Mouse (Mus musculus) liver, adult 10 weeks (tissue): Measurements from ENCODE around the gene Grin3a. TPM values are rescaled to one million over a fixed set of nuclear protein-coding genes. Genes with fewer than 3 reads are reported as not detected.

ENCODE experiments used
- polyA plus RNA-seq: library from polyadenylated mRNA; stranded (reverse); fragments of 350-450 nt; fragmentation: Illumina TruSeq; extraction: RNeasy Lipid Tissue Mini Kit (QIAGEN cat#74804); gene quantifications from one replicate; pipeline ENCODE4 v1.2.3, GENCODE M21; 2014; ENCODE audit warnings: low read depth, low replicate concordance

Grin3a gene
- not detected for polyA plus RNA-seq

GRCm38 (mm10) chr4:49845612-49845985 lies at the start of gene Grin3a:
TSS of gene Grin3a (minus strand) at chr4:49845744.

GRCm38 (mm10) chr4:49681812-49682211 lies 163.7 kb downstream of the Grin3a start, which contains the start of gene Ppp3r2:
TSS of gene Ppp3r2 (minus strand) at chr4:49682024.

GRCm38 (mm10) chr4:49631319-49632138 lies 214.0 kb downstream of the Grin3a start, which contains the start of gene Rnf20:
TSS of gene Rnf20 (plus strand) at chr4:49632006.

Other genes with a start within 250 kb of the Grin3a start
- gene Tmem246, start 247.9 kb downstream of the Grin3a start, polyA plus RNA-seq = not detected
- 20.4 TPM for gene Rnf20, start 213.7 kb downstream of the Grin3a start, polyA plus RNA-seq
- gene Ppp3r2, start 163.7 kb downstream of the Grin3a start, polyA plus RNA-seq = not detected